Mouse (Mus musculus) liver, postnatal 0 days (tissue): ENCODE data around the gene Xylt2.

Source experiments
- CTCF ChIP-seq: sonication (generic); IDR thresholded peaks from 2 replicates; pipeline ENCODE4 v1.5.1; 2016; ENCODE audit warnings: antibody characterized with exemption, low read depth
- EP300 ChIP-seq: IDR thresholded peaks from 2 replicates; pipeline ENCODE4 v1.6.1; 2016; ENCODE audit warnings: antibody characterized with exemption, low read depth, mild to moderate bottlenecking

DNA sequence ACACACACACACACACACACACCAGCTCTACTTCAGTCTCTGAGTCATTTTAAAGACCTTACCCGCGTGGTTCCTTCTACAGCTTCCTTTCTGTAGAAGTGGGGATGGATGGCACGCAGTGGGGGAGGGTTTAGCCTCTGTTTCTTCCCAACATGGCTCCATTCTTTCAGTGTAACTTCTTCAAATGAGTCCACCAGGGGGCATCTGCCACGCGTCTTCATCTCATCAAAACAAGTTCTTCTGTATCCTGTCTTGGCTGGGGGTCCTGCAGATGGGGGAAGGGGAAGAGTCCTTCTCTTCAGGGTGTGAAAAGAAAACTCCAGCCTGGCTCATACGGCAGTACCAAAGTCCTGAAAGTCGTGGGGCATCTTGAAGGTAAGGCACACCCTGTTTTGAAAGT lies 26.7 kb upstream of the Xylt2 start:
- TF ChIP-seq CTCF, result 0 out of 2 replicates have a peak, but pooled peaks have one; percentile 16
- no peak for TF ChIP-seq EP300
